25 mouse cellular contexts compared by ENCODE assay signal in the genomic region with DNA sequence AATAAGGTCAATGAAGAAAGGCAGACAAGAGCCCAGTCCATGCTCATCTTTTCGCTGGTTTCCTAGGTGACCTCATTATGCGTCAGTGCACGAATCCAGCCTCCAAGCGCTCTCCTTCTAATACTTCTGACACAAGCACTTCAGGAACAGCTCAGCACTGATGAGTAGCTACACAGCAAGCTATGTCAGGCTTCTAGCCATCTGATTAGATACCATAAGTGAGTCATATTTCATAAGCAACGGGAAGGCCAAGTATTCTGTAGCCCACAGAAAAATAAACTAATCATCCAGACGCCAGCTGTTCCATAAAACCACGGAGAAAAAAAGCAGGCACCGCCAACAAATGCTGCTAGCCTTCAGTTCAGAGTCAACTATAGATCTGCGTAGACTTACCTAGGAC. TPM values are rescaled to one million over a fixed set of nuclear protein-coding genes. Genes with fewer than 3 reads are reported as not detected.
DNase-seq lines count a peak whose midpoint lies in the region; ATAC-seq and TF ChIP-seq lines count a peak whose summit lies in the region.
"Had no signal": no experiment of that assay in that cellular context is flagged by ENCODE, and none has a peak within 500 bp of the region (broad histone marks: within the 10 kb centered on the region; RNA-seq: fewer than 3 reads in every experiment).

No protein-coding gene starts in this region.

- 51% methylated on average over 9 of the region's 9 CpGs for WGBS in intestine, embryonic 16.5 days
- WGBS in intestine, postnatal 0 days = 60% methylated on average over 9 of the region's 9 CpGs
- 75% methylated on average over 9 of the region's 9 CpGs for WGBS in midbrain, postnatal 0 days
- 71% methylated on average over 9 of the region's 9 CpGs for WGBS in midbrain, embryonic 16.5 days

- H3K36me3 ChIP-seq in intestine, embryonic 16.5 days (ENCODE audit: control insufficient read depth, insufficient read depth, low read length) = no peaks in the 10 kb centered on the region
- no peaks in the 10 kb centered on the region for H3K36me3 ChIP-seq in intestine, postnatal 0 days (ENCODE audit: control insufficient read depth, insufficient read depth)
- no peaks in the 10 kb centered on the region for H3K36me3 ChIP-seq in midbrain, postnatal 0 days (ENCODE audit: insufficient read depth, low read length)
- H3K36me3 ChIP-seq in midbrain, embryonic 16.5 days (ENCODE audit: control insufficient read depth, insufficient read depth, low read length) = no peaks in the 10 kb centered on the region
- H3K36me3 ChIP-seq: embryonic facial prominence, embryonic 13.5 days; limb, embryonic 13.5 days had no signal

- H3K27me3 ChIP-seq in intestine, embryonic 16.5 days (replicated peaks; ENCODE audit: control insufficient read depth, insufficient read depth, low read length) = no peaks in the 10 kb centered on the region
- H3K27me3 ChIP-seq in intestine, postnatal 0 days (replicated peaks; ENCODE audit: control insufficient read depth, insufficient read depth, low read length) = no peaks in the 10 kb centered on the region
- H3K27me3 ChIP-seq in midbrain, postnatal 0 days (ENCODE audit: insufficient read depth, low read length) = no peaks in the 10 kb centered on the region
- H3K27me3 ChIP-seq in midbrain, embryonic 16.5 days (ENCODE audit: control insufficient read depth, insufficient read depth, low read depth, low read length) = no peaks in the 10 kb centered on the region
- H3K27me3 ChIP-seq: CH12.LX; embryonic facial prominence, embryonic 13.5 days; limb, embryonic 13.5 days had no signal

- peak; percentile 52; the same call in 1 of the 2 replicates for ATAC-seq in intestine, embryonic 16.5 days
- ATAC-seq in intestine, postnatal 0 days = no peak
- ATAC-seq in midbrain, postnatal 0 days (ENCODE audit: low FRiP score) = no peak; the same call in 1 of the 2 replicates
- ATAC-seq in midbrain, embryonic 16.5 days = no peak

- H3K9ac ChIP-seq in intestine, embryonic 16.5 days (ENCODE audit: low read depth, low read length) = no peak overlapping the region
- no peak overlapping the region for H3K9ac ChIP-seq in intestine, postnatal 0 days (ENCODE audit: low read depth, low read length)
- no peak overlapping the region for H3K9ac ChIP-seq in midbrain, postnatal 0 days (replicated peaks; ENCODE audit: low read length, poor library complexity, severe bottlenecking)
- H3K9ac ChIP-seq in midbrain, embryonic 16.5 days (ENCODE audit: low read depth, low read length) = no peak overlapping the region
- H3K9ac ChIP-seq: embryonic facial prominence, embryonic 13.5 days; limb, embryonic 13.5 days had no signal

- DNase-seq in midbrain, postnatal 0 days (ENCODE audit: low spot score) = peak; percentile 8
- DNase-seq in NIH3T3 (ENCODE audit: low read depth) = peak; percentile 2
- DNase-seq in retina, embryonic 14.5 days (ENCODE audit: low spot score) = peak; percentile 27
- DNase-seq in thymus, postnatal 36 days = no peak
- DNase-seq: adrenal gland, postnatal 25 days; cerebellum, adult 9-10 months; gastrocnemius, adult 2 months; heart, adult 11 months; kidney, adult 9 months; kidney, postnatal 36 days; lung, postnatal 36 days; thymus, postnatal 14 days had no signal

- no peak overlapping the region for H3K4me3 ChIP-seq in intestine, embryonic 16.5 days (ENCODE audit: low read length)
- H3K4me3 ChIP-seq in intestine, postnatal 0 days (ENCODE audit: low read depth, low read length) = no peak overlapping the region
- H3K4me3 ChIP-seq in midbrain, postnatal 0 days (ENCODE audit: low read depth, low read length) = no peak overlapping the region
- no peak overlapping the region for H3K4me3 ChIP-seq in midbrain, embryonic 16.5 days (ENCODE audit: low read depth, low read length)
- H3K4me3 ChIP-seq: embryonic facial prominence, embryonic 13.5 days; gastrocnemius, adult 2 months; limb, embryonic 13.5 days had no signal

- no peak overlapping the region for H3K4me2 ChIP-seq in intestine, embryonic 16.5 days (ENCODE audit: low read depth, low read length)
- no peak overlapping the region for H3K4me2 ChIP-seq in intestine, postnatal 0 days (replicated peaks; ENCODE audit: low read depth)
- H3K4me2 ChIP-seq in midbrain, postnatal 0 days (ENCODE audit: low read depth, low read length, poor library complexity, severe bottlenecking) = no peak overlapping the region
- H3K4me2 ChIP-seq in midbrain, embryonic 16.5 days (ENCODE audit: low read length) = no peak overlapping the region
- H3K4me2 ChIP-seq: embryonic facial prominence, embryonic 13.5 days; limb, embryonic 13.5 days had no signal

- TF ChIP-seq CTCF in intestine, postnatal 0 days (IDR thresholded peaks at IDR 0.05; ENCODE audit: low read depth) = no peak
- TF ChIP-seq CTCF in midbrain, postnatal 0 days (IDR thresholded peaks at IDR 0.05) = no peak

- H3K9me3 ChIP-seq in intestine, embryonic 16.5 days (ENCODE audit: control insufficient read depth, low read length) = no peaks in the 10 kb centered on the region
- no peaks in the 10 kb centered on the region for H3K9me3 ChIP-seq in intestine, postnatal 0 days (ENCODE audit: control insufficient read depth)
- H3K9me3 ChIP-seq in midbrain, postnatal 0 days (ENCODE audit: low read length) = no peaks in the 10 kb centered on the region
- H3K9me3 ChIP-seq in midbrain, embryonic 16.5 days (replicated peaks; ENCODE audit: control insufficient read depth, low read length, poor library complexity, severe bottlenecking) = no peaks in the 10 kb centered on the region
- H3K9me3 ChIP-seq: embryonic facial prominence, embryonic 13.5 days; limb, embryonic 13.5 days had no signal

- no peaks in the 10 kb centered on the region for H3K4me1 ChIP-seq in intestine, embryonic 16.5 days (ENCODE audit: control insufficient read depth, insufficient read depth, low read length)
- no peaks in the 10 kb centered on the region for H3K4me1 ChIP-seq in intestine, postnatal 0 days (replicated peaks; ENCODE audit: control insufficient read depth, insufficient read depth, low read length)
- H3K4me1 ChIP-seq in midbrain, postnatal 0 days (ENCODE audit: insufficient read depth, low read length) = no peaks in the 10 kb centered on the region
- no peaks in the 10 kb centered on the region for H3K4me1 ChIP-seq in midbrain, embryonic 16.5 days (ENCODE audit: control insufficient read depth, insufficient read depth, low read length)
- H3K4me1 ChIP-seq: embryonic facial prominence, embryonic 13.5 days; limb, embryonic 13.5 days had no signal

- no peak overlapping the region for H3K27ac ChIP-seq in intestine, embryonic 16.5 days (ENCODE audit: low read length)
- no peak overlapping the region for H3K27ac ChIP-seq in intestine, postnatal 0 days (ENCODE audit: low read depth, low read length)
- no peak overlapping the region for H3K27ac ChIP-seq in midbrain, postnatal 0 days (ENCODE audit: low read depth, low read length)
- H3K27ac ChIP-seq in midbrain, embryonic 16.5 days (ENCODE audit: low read length) = no peak overlapping the region
- H3K27ac ChIP-seq: embryonic facial prominence, embryonic 13.5 days; gastrocnemius, adult 2 months; limb, embryonic 13.5 days had no signal

RNA-seq across cellular contexts. Expression of gene Fscb, which starts 24.6 kb away (rescaled TPM):
- not detected in 2 replicates for polyA plus RNA-seq in intestine, embryonic 16.5 days (2015; fragmentation: Nextera tagmentation; extraction: Ambion mirVana)
- not detected in 2 replicates for polyA plus RNA-seq in intestine, postnatal 0 days (2015; fragmentation: Nextera tagmentation; extraction: Ambion mirVana)
- total RNA-seq in midbrain, postnatal 0 days (2014; rRNA removed) = not detected in 2 replicates
- not detected in 2 replicates for polyA plus RNA-seq in midbrain, postnatal 0 days (2015; fragmentation: Nextera tagmentation; extraction: Ambion mirVana)
- not detected in 2 replicates for polyA plus RNA-seq in midbrain, embryonic 16.5 days (2015; fragmentation: Nextera tagmentation; extraction: Ambion mirVana)
- total RNA-seq: adrenal gland, postnatal 25 days; CH12.LX; gastrocnemius, adult 2 months; left cerebral cortex, postnatal 10 days; neutrophil, adult 5-6 weeks had no signal
- polyA plus RNA-seq: cortical plate, adult 2 months; embryonic facial prominence, embryonic 13.5 days; heart, embryonic 14.5 days; limb, embryonic 13.5 days; liver, embryonic 16.5 days; spleen, adult 2 months; stomach, embryonic 16.5 days had no signal

Comparison
In these comparisons a context has a peak if more than half of its experiments do, and no peak if none do; other contexts are left out.
1. DNase-seq: peak in midbrain, postnatal 0 days (single experiment), NIH3T3 (single experiment) and retina, embryonic 14.5 days (single experiment); none in thymus, postnatal 36 days (0 of 2).